Mouse (Mus musculus): ENCODE data around the gene Spire2. TPM values are rescaled to one million over a fixed set of nuclear protein-coding genes. Genes with fewer than 3 reads are reported as not detected.

Spire2 gene
- polyA plus RNA-seq, 1 experiment from 2014 or later = 32.9 TPM

DNA sequence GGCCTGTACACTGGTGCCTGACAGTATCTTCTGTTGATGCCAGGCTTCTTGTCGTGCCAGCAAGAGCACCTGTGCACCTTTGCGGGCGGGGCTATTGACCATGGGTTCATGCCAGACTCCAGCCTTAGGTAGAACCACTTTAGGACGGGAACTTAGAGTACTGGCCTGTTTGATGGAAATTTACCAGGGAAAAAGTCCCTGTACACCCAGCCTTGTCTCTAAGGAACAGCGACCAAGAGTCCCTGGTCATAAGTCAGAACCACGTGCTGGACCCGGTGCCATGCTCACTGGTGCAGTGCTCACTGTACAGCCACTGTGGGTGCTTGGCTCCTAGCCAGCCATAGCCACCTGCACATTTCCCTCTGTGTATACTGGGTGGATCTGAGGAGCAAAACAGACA is 56.5 kb downstream of the Spire2 start:
- Histone ChIP-seq H3K36me3 (peaks cover 95% of the 10 kb centered on the region), H3K27ac (replicated peaks) (no peak overlapping the region), H3K4me2 (replicated peaks) (no peak overlapping the region), H3K9me3 (no peaks in the 10 kb centered on the region), H3K27me3 (no peaks in the 10 kb centered on the region), H3K4me1 (no peaks in the 10 kb centered on the region), H3K4me3 (no peak overlapping the region), H3K9ac (replicated peaks) (no peak overlapping the region)
- 0 out of 2 replicates have a peak, but pooled peaks have one; percentile 38 for ATAC-seq (replicated peaks)
- 94% methylated on average over 7 of the region's 7 CpGs for WGBS

DNA sequence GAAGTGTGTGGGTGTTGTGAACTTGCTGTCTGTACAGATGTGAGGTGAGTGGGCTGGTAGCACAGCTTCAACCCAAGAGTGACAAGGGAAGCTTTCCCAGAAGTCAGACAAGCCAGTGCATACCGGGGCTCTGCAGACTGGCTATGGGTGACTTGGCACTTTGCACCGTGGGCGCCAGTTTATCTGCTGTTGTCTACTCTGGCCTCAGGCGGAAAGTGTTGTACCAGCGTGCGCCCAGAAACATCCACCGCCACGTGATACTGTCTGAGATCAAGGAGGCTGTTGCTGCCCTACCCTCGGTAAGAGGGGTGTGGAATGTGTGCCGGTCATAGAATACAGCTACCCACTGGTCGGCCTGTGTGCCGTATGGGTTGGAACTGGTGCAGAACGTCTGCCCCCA is 65.8 kb downstream of the Spire2 start:
- no peak overlapping the region for H3K4me3 ChIP-seq
- H3K9ac ChIP-seq (replicated peaks) = no peak overlapping the region
- no peaks in the 10 kb centered on the region for H3K4me1 ChIP-seq
- H3K4me2 ChIP-seq (replicated peaks) = no peak overlapping the region
- peaks cover 96% of the 10 kb centered on the region for H3K36me3 ChIP-seq
- H3K27ac ChIP-seq (replicated peaks) = no peak overlapping the region
- no peaks in the 10 kb centered on the region for H3K9me3 ChIP-seq
- H3K27me3 ChIP-seq = no peaks in the 10 kb centered on the region
- 95% methylated on average over 13 of the region's 13 CpGs for WGBS
- no peak for ATAC-seq (replicated peaks)

DNA sequence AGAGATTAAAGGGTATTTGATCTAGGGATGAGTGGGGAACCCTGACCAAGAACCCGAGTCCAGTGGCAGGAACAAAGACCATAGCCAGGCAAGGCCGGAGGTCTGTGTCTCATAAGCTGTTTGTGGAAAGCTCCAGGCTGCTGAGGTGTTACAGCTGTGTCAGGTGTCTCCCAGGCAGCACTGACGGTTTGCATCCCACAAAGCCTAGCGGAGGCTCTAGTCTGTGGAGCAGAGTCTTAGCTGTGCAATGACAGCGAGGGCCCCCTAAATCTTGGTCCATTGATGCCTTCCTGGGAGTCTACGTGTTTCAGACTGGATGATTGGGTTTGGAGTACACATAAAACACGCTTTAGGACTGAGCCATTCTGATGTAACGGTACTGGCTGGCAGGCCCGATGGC is 69.4 kb downstream of the Spire2 start:
- Histone ChIP-seq H3K4me1 (peaks cover 6% of the 10 kb centered on the region; the same call in 1 of the 2 replicates), H3K4me2 (replicated peaks) (no peak overlapping the region), H3K9me3 (no peaks in the 10 kb centered on the region), H3K36me3 (peaks cover 63% of the 10 kb centered on the region), H3K9ac (replicated peaks) (no peak overlapping the region), H3K27ac (replicated peaks) (no peak overlapping the region), H3K4me3 (no peak overlapping the region), H3K27me3 (no peaks in the 10 kb centered on the region)
- ATAC-seq (replicated peaks) = no peak
- WGBS = 93% methylated on average over 9 of the region's 9 CpGs

DNA sequence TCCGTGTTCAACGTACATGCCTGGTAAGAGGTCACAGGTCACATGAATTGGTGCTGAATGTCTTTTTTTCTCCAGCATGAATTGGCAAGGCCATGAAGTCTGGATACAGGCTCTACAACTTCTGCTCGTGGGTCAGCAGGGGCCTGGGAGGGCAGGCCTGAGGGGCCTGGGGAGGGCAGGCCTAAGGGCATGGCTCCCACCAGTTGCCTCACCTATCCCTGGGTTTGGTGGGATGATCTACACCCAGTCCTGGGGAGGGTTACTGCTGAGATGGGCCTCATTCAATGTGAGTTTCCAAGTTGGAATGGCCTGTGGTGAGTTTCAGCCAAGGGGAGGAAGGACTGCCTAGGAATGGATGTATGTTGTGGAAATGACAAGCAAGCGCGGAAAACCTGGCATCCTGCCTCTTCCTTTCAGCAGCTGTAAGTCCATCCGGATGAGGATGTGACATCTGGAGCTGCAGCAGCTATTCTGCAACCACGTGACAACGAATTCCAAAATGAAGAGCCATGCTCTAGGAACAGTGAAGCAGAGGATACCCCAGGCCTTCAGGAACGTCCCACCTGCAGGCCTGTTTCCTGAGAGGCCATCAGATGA is 70.3 kb downstream of the Spire2 start:
- WGBS = 92% methylated on average over 9 of the region's 9 CpGs
- peaks cover 56% of the 10 kb centered on the region for H3K36me3 ChIP-seq
- no peak for ATAC-seq (replicated peaks)
- no peak overlapping the region for H3K9ac ChIP-seq (replicated peaks)
- H3K27ac ChIP-seq (replicated peaks) = no peak overlapping the region
- H3K9me3 ChIP-seq = no peaks in the 10 kb centered on the region
- no peak overlapping the region for H3K4me3 ChIP-seq
- H3K27me3 ChIP-seq = no peaks in the 10 kb centered on the region
- H3K4me1 ChIP-seq = peaks cover 7% of the 10 kb centered on the region; the same call in 1 of the 2 replicates
- no peak overlapping the region for H3K4me2 ChIP-seq (replicated peaks)

DNA sequence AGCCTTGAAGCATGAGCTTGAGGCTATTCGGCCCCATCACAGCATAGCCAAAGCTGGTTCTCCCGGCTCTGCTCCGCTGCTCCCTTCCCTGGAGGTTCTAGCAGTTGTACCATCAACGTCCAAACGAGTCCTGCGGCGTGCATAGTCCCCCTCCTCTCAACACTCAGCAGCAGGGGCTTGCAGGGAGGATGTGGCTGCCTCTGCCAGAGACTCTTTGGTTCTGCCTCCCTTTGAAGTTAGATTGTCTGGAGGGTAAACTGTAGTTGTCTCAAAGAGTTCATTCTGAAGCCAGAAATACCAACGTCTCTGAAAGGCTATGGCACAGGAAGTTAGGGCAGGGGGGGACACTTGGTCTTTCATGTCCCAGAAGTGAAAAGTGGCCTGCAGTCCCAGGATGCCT is 72.0 kb downstream of the Spire2 start:
- WGBS = 53% methylated on average over 8 of the region's 8 CpGs

DNA sequence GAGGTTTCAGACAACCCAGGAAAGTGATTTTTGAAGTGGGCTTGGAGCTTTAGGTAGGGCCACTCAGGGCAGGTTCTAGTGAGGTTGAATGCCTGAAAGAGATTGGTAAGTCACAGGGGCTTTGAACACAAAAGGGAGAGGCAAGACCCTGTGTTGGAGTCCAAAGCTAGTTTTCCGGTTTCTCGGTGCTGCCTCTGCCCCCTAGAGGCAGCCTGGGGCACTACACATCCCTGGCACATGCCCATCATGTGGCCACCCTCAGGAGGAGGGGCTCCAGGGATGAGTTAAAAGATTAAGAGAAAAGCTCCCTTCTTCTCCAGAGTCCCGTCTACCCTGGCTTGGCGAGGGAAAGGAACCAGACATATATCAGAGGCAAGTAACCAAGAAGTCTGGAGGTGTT is 74.3 kb downstream of the Spire2 start, which contains the start of gene Mc1r:
Gene Mc1r (plus strand): TSS at position 322 of the 400 bp plus-strand sequence.
- Histone ChIP-seq H3K4me2 (replicated peaks) (no peak within 1 kb of the TSS), H3K36me3 (peaks cover 18% of the 10 kb centered on the region), H3K9me3 (no peaks in the 10 kb centered on the region), H3K27me3 (no peaks in the 10 kb centered on the region), H3K4me1 (peaks cover 22% of the 10 kb centered on the region), H3K9ac (replicated peaks) (no peak within 1 kb of the TSS), H3K4me3 (no peak within 1 kb of the TSS), H3K27ac (replicated peaks) (no peak within 1 kb of the TSS)
- 4% methylated on average over 4 of the region's 4 CpGs for WGBS
- ATAC-seq (replicated peaks) = no peak

More for the DNA sequence above, 72.0 kb downstream of the Spire2 start:
- Histone ChIP-seq H3K4me3 (no peak overlapping the region), H3K27me3 (no peaks in the 10 kb centered on the region), H3K27ac (replicated peaks) (no peak overlapping the region), H3K36me3 (peaks cover 40% of the 10 kb centered on the region), H3K9ac (replicated peaks) (0 out of 2 replicates have a peak overlapping the region, but pooled peaks have one; percentile 14), H3K9me3 (no peaks in the 10 kb centered on the region), H3K4me1 (peaks cover 14% of the 10 kb centered on the region), H3K4me2 (replicated peaks) (no peak overlapping the region)
- no peak for ATAC-seq (replicated peaks)

DNA sequence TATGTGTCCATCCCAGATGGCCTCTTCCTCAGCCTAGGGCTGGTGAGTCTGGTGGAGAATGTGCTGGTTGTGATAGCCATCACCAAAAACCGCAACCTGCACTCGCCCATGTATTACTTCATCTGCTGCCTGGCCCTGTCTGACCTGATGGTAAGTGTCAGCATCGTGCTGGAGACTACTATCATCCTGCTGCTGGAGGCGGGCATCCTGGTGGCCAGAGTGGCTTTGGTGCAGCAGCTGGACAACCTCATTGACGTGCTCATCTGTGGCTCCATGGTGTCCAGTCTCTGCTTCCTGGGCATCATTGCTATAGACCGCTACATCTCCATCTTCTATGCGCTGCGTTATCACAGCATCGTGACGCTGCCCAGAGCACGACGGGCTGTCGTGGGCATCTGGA is 75.1 kb downstream of the Spire2 start:
- Histone ChIP-seq H3K27ac (replicated peaks) (no peak overlapping the region), H3K4me3 (no peak overlapping the region), H3K9me3 (no peaks in the 10 kb centered on the region), H3K9ac (replicated peaks) (no peak overlapping the region), H3K27me3 (no peaks in the 10 kb centered on the region), H3K4me1 (peaks cover 22% of the 10 kb centered on the region), H3K4me2 (replicated peaks) (no peak overlapping the region), H3K36me3 (peaks cover 9% of the 10 kb centered on the region; the same call in 1 of the 2 replicates)
- no peak for ATAC-seq (replicated peaks)
- WGBS = 93% methylated on average over 13 of the region's 13 CpGs

DNA sequence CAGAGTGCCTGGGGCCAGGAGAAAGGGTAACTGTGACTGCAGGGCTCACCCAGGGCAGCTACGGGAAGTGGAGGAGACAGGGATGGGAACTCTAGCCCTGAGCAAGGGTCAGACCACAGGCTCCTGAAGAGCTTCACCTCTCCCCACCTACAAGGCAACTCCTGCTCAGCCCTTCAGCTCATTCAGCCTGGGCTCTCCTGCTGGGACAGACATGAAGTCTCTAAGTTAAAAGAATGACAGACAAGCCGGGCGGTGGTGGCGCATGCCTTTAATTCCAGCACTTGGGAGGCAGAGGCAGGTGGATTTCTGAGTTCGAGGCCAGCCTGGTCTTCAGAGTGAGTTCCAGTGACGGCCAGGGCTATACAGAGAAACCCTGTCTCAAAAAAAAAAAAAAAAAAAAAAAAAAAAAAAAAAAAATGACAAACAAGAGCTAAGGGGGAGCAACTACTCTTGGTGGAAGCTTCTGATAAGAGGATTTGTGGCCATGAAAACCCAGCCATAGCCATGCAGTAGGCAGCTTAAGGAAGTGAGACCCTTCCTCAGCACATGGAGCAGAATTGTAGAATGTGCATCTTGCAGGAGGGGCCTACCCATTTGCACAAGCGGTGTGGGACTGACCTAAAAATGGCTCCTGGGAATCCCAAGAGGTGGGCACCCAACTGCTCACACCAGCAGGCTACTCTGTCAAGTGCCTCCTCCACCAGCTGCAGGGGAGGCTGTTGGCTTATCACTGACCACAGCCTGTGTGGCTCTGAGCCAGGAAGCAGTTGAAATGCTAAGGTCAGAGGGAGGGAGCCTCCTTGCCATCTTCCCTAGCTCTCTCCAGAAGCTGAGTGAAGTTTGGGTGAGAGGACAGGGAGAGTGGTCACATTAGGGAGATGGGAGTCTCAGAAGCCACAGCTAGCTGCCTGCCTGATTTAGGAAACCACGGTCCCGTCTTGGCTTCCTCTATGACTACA is 76.4 kb downstream of the Spire2 start:
- Histone ChIP-seq H3K4me1 (peaks cover 24% of the 10 kb centered on the region), H3K4me3 (peak overlapping the region; percentile 95; the same call in 1 of the 2 replicates), H3K9ac (replicated peaks) (no peak overlapping the region)

DNA sequence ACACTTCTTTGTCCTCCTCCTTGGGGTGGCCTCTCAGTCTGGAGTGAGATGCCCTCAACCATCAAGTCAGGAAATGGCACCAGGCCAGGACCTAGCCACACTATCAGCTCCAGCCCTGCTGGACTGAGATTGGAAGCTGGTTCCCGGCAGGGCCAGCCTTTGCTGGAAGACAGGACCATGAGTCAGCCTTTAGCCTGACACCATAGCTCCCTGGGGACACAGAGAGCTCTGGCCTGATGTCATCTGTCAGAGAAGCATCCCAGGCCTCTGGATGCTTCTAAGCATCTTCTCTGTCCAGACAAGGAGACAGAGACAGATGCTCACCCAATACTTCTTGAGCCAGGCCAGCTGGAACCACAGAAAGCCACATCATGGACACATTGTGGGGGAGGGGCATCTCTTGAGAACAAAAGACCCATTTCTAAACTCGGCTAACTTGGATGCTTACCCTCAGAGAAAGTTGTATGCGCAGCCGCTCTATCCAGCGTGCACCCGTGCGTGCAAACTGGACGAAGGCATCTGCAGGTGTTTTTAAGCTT is 77.6 kb downstream of the Spire2 start:
- Histone ChIP-seq H3K4me2 (replicated peaks) (peak overlapping the region; percentile 88), H3K4me1 (peaks cover 28% of the 10 kb centered on the region), H3K27me3 (no peaks in the 10 kb centered on the region), H3K9ac (replicated peaks) (peak overlapping the region; percentile 99), H3K4me3 (peak overlapping the region; percentile 95), H3K36me3 (no peaks in the 10 kb centered on the region), H3K27ac (replicated peaks) (peak overlapping the region; percentile 95), H3K9me3 (no peaks in the 10 kb centered on the region)
- 22% methylated on average over 8 of the region's 8 CpGs for WGBS
- ATAC-seq (replicated peaks) = no peak

More for the DNA sequence above, 76.4 kb downstream of the Spire2 start:
- no peak for ATAC-seq (replicated peaks)
- H3K36me3 ChIP-seq = no peaks in the 10 kb centered on the region
- 77% methylated on average over 9 of the region's 9 CpGs for WGBS
- no peaks in the 10 kb centered on the region for H3K27me3 ChIP-seq
- H3K27ac ChIP-seq (replicated peaks) = peak overlapping the region; percentile 95; the same call in 1 of the 2 replicates
- peak overlapping the region; percentile 88 for H3K4me2 ChIP-seq (replicated peaks)
- H3K9me3 ChIP-seq = no peaks in the 10 kb centered on the region

DNA sequence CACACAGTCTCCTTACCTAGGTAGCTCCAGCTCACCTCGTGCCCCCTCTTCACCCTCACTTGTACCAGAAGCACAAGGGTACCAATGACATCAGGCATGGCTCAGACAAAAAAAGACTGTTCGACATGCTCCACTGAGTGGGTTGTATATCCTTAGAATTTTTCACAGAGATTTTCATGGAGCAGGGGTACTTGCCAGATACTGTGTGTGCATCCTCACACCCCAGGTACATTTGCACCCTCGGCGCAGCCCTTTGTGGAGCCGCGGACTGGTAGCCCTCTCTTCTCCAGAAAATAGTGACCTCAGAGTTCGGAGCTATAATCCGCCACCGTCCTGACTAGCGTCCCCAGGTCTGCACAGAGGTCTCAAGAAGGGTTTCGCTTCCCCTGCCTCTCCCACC is 78.3 kb downstream of the Spire2 start:
- WGBS = 2% methylated on average over 11 of the region's 11 CpGs
- H3K27ac ChIP-seq (replicated peaks) = peak overlapping the region; percentile 95
- peak; percentile 2; the same call in 1 of the 2 replicates for ATAC-seq (replicated peaks)
- H3K9me3 ChIP-seq = no peaks in the 10 kb centered on the region
- H3K36me3 ChIP-seq = no peaks in the 10 kb centered on the region
- peak overlapping the region; percentile 88 for H3K4me2 ChIP-seq (replicated peaks)
- H3K27me3 ChIP-seq = no peaks in the 10 kb centered on the region
- H3K4me3 ChIP-seq = peak overlapping the region; percentile 95
- peak overlapping the region; percentile 99 for H3K9ac ChIP-seq (replicated peaks)
- H3K4me1 ChIP-seq = peaks cover 32% of the 10 kb centered on the region

DNA sequence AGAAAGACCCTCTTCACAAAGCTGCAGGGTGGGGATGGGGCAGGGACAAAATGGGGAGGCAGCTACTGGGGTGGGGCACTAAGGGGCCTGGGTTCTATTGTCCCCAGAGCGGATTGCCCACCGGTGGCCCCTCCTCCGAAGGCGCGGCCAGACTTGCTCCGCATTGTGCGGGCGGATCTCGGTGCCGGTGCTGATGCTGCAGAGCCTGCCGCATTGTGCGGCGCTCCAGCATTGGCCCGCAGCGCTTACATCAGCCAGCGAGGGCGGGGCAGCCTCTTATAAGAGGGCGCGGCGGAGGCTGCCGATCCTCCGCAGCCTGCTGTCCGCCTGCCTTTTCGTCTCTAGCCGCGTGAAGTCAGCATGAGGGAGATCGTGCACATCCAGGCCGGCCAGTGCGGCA is 78.7 kb downstream of the Spire2 start, which contains the start of gene Tubb3:
Gene Tubb3 (plus strand): TSS at position 179 of the 400 bp plus-strand sequence.
- WGBS = 2% methylated on average over 29 of the region's 29 CpGs
- Histone ChIP-seq H3K4me3 (peak within 1 kb of the TSS; percentile 95), H3K27me3 (no peaks in the 10 kb centered on the region), H3K9ac (replicated peaks) (peak within 1 kb of the TSS; percentile 99), H3K4me1 (peaks cover 35% of the 10 kb centered on the region), H3K4me2 (replicated peaks) (peak within 1 kb of the TSS; percentile 88), H3K36me3 (no peaks in the 10 kb centered on the region), H3K9me3 (no peaks in the 10 kb centered on the region), H3K27ac (replicated peaks) (peak within 1 kb of the TSS; percentile 95)
- ATAC-seq (replicated peaks) = peak; percentile 94
